Mouse (Mus musculus): ENCODE measurements at regions not wholly inside any gene's neighbourhood (a gene's known extent, or its start where the extent isn't known, plus 50 kb on each side); places are given as distances from the start of the nearest gene placed in this dataset.

DNA sequence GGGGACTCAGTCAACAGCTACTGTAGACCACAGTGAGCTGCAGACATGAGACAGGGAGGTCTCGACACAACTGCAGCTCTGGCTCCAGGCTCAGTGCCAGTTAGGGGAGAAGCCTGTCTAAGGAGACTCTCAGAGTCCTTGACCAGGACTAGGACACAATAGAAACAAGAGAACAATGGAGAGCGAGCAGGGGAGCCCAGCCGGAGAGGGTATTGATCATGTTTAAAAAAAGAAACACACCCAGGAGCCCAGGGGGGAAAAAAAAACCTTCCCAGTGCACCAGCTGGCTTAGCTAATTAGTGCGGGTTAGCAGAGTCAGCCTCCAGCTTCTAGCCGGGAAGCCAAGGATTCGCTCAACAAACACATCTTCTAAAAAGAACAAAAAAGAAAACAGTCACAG is 78.4 kb downstream of the Gm4791 start:
- peak overlapping the region; percentile 39; the same call in 1 of the 2 replicates for H3K27ac ChIP-seq (ENCODE audit: low read depth, low read length)

GRCm38 (mm10) chr9:47077416-47077815 is 78.9 kb downstream of the Gm4791 start:
- no peak for DNase-seq (ENCODE audit: low spot score)
- no peaks in the 10 kb centered on the region for H3K36me3 ChIP-seq (ENCODE audit: control insufficient read depth, insufficient read depth, low read length)
- no peaks in the 10 kb centered on the region for H3K9me3 ChIP-seq (ENCODE audit: control insufficient read depth, low read length)
- peak overlapping the region; percentile 39; the same call in 1 of the 2 replicates for H3K27ac ChIP-seq (ENCODE audit: low read depth, low read length)
- no peaks in the 10 kb centered on the region; the same call in 1 of the 2 replicates for H3K4me1 ChIP-seq (replicated peaks; ENCODE audit: control insufficient read depth, insufficient read depth, low read length)
- H3K9ac ChIP-seq (ENCODE audit: low read depth, low read length) = no peak overlapping the region
- 30% methylated on average over 2 of the region's 2 CpGs for WGBS
- no peak overlapping the region for H3K4me2 ChIP-seq (replicated peaks; ENCODE audit: low read depth, low read length)
- H3K4me3 ChIP-seq (ENCODE audit: low read depth, low read length) = no peak overlapping the region
- no peaks in the 10 kb centered on the region for H3K27me3 ChIP-seq (ENCODE audit: control insufficient read depth, insufficient read depth, low read length)
- no peak for ATAC-seq (ENCODE audit: low FRiP score)

More for the DNA sequence above, 78.4 kb downstream of the Gm4791 start:
- no peaks in the 10 kb centered on the region for H3K27me3 ChIP-seq (ENCODE audit: control insufficient read depth, insufficient read depth, low read length)
- ATAC-seq (ENCODE audit: low FRiP score) (no peak), DNase-seq (ENCODE audit: low spot score) (peak; percentile 39)
- 6% methylated on average over 6 of the region's 6 CpGs for WGBS
- H3K4me3 ChIP-seq (ENCODE audit: low read depth, low read length) = no peak overlapping the region
- H3K9ac ChIP-seq (ENCODE audit: low read depth, low read length) = no peak overlapping the region
- H3K4me1 ChIP-seq (replicated peaks; ENCODE audit: control insufficient read depth, insufficient read depth, low read length) = no peaks in the 10 kb centered on the region; the same call in 1 of the 2 replicates
- no peak overlapping the region for H3K4me2 ChIP-seq (replicated peaks; ENCODE audit: low read depth, low read length)
- no peaks in the 10 kb centered on the region for H3K9me3 ChIP-seq (ENCODE audit: control insufficient read depth, low read length)
- no peaks in the 10 kb centered on the region for H3K36me3 ChIP-seq (ENCODE audit: control insufficient read depth, insufficient read depth, low read length)

DNA sequence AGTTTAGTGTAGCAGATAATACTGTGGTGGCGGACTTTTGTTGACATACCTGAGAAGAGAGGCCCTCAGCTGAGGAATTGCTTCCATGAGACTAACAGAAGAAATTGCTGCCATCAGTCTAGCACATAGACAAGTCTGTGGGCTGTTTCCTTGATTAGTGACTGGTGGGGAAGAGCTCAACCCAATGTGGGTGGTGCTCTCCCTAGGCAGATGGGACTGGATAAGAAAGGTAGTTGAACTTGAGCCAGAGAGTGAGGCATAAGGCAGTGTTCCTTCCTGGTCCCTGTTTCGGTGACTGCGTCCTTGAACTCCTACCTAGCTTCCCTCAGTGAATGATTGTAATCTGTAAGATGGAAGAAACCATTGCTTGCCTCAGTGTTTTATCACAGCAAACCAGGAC is 79.4 kb downstream of the Gm4791 start:
- Histone ChIP-seq H3K4me1 (replicated peaks; ENCODE audit: control insufficient read depth, insufficient read depth, low read length) (no peaks in the 10 kb centered on the region; the same call in 1 of the 2 replicates), H3K27me3 (ENCODE audit: control insufficient read depth, insufficient read depth, low read length) (no peaks in the 10 kb centered on the region), H3K36me3 (ENCODE audit: control insufficient read depth, insufficient read depth, low read length) (no peaks in the 10 kb centered on the region), H3K27ac (ENCODE audit: low read depth, low read length) (no peak overlapping the region), H3K9me3 (ENCODE audit: control insufficient read depth, low read length) (no peaks in the 10 kb centered on the region), H3K4me2 (replicated peaks; ENCODE audit: low read depth, low read length) (no peak overlapping the region), H3K9ac (ENCODE audit: low read depth, low read length) (no peak overlapping the region), H3K4me3 (ENCODE audit: low read depth, low read length) (no peak overlapping the region)
- ATAC-seq (ENCODE audit: low FRiP score) = no peak
- WGBS = 93% methylated on average over 3 of the region's 3 CpGs
- no peak for DNase-seq (ENCODE audit: low spot score)

- Histone ChIP-seq H3K4me1 (replicated peaks; ENCODE audit: control insufficient read depth, insufficient read depth, low read length) (no peaks in the 10 kb centered on the region), H3K36me3 (ENCODE audit: control insufficient read depth, insufficient read depth, low read length) (no peaks in the 10 kb centered on the region), H3K9me3 (ENCODE audit: control insufficient read depth, low read length) (no peaks in the 10 kb centered on the region), H3K9ac (ENCODE audit: low read depth, low read length) (no peak overlapping the region), H3K27ac (ENCODE audit: low read depth, low read length) (no peak overlapping the region), H3K4me2 (replicated peaks; ENCODE audit: low read depth, low read length) (no peak overlapping the region), H3K4me3 (ENCODE audit: low read depth, low read length) (no peak overlapping the region), H3K27me3 (ENCODE audit: control insufficient read depth, insufficient read depth, low read length) (no peaks in the 10 kb centered on the region)
- 98% methylated on average over 6 of the region's 6 CpGs for WGBS
- ATAC-seq (ENCODE audit: low FRiP score) = no peak
- no peak for DNase-seq (ENCODE audit: low spot score)
These were observed 82.9 kb downstream of the Gm4791 start for GRCm38 (mm10) chr9:47081407-47081806.

GRCm38 (mm10) chr9:47091796-47092195 is 93.3 kb downstream of the Gm4791 start:
- H3K36me3 ChIP-seq (ENCODE audit: control insufficient read depth, insufficient read depth, low read length) = no peaks in the 10 kb centered on the region
- H3K9me3 ChIP-seq (ENCODE audit: control insufficient read depth, low read length) = no peaks in the 10 kb centered on the region
- H3K4me1 ChIP-seq (replicated peaks; ENCODE audit: control insufficient read depth, insufficient read depth, low read length) = no peaks in the 10 kb centered on the region
- H3K27ac ChIP-seq (ENCODE audit: low read depth, low read length) = no peak overlapping the region
- H3K4me2 ChIP-seq (replicated peaks; ENCODE audit: low read depth, low read length) = no peak overlapping the region
- no peak overlapping the region for H3K4me3 ChIP-seq (ENCODE audit: low read depth, low read length)
- no peaks in the 10 kb centered on the region for H3K27me3 ChIP-seq (ENCODE audit: control insufficient read depth, insufficient read depth, low read length)
- no peak overlapping the region for H3K9ac ChIP-seq (ENCODE audit: low read depth, low read length)
- no peak for ATAC-seq (ENCODE audit: low FRiP score)
- no peak for DNase-seq (ENCODE audit: low spot score)
- WGBS = 68% methylated on average over 10 of the region's 10 CpGs

GRCm38 (mm10) chr9:47095656-47096055 is 97.1 kb downstream of the Gm4791 start:
- H3K4me1 ChIP-seq (replicated peaks; ENCODE audit: control insufficient read depth, insufficient read depth, low read length) = no peaks in the 10 kb centered on the region
- no peak overlapping the region for H3K4me2 ChIP-seq (replicated peaks; ENCODE audit: low read depth, low read length)
- no peak for ATAC-seq (ENCODE audit: low FRiP score)
- WGBS = 89% methylated on average over 4 of the region's 4 CpGs
- H3K9ac ChIP-seq (ENCODE audit: low read depth, low read length) = no peak overlapping the region
- no peaks in the 10 kb centered on the region for H3K27me3 ChIP-seq (ENCODE audit: control insufficient read depth, insufficient read depth, low read length)
- no peaks in the 10 kb centered on the region for H3K9me3 ChIP-seq (ENCODE audit: control insufficient read depth, low read length)
- H3K4me3 ChIP-seq (ENCODE audit: low read depth, low read length) = no peak overlapping the region
- no peaks in the 10 kb centered on the region for H3K36me3 ChIP-seq (ENCODE audit: control insufficient read depth, insufficient read depth, low read length)
- DNase-seq (ENCODE audit: low spot score) = no peak
- H3K27ac ChIP-seq (ENCODE audit: low read depth, low read length) = no peak overlapping the region

- Histone ChIP-seq H3K9ac (ENCODE audit: low read depth, low read length) (no peak overlapping the region), H3K36me3 (ENCODE audit: control insufficient read depth, insufficient read depth, low read length) (no peaks in the 10 kb centered on the region), H3K4me2 (replicated peaks; ENCODE audit: low read depth, low read length) (no peak overlapping the region), H3K4me1 (replicated peaks; ENCODE audit: control insufficient read depth, insufficient read depth, low read length) (no peaks in the 10 kb centered on the region), H3K27me3 (ENCODE audit: control insufficient read depth, insufficient read depth, low read length) (no peaks in the 10 kb centered on the region), H3K4me3 (ENCODE audit: low read depth, low read length) (no peak overlapping the region), H3K27ac (ENCODE audit: low read depth, low read length) (no peak overlapping the region), H3K9me3 (ENCODE audit: control insufficient read depth, low read length) (no peaks in the 10 kb centered on the region)
- ATAC-seq (ENCODE audit: low FRiP score) (no peak), DNase-seq (ENCODE audit: low spot score) (no peak)
- WGBS = 75% methylated on average over 3 of the region's 3 CpGs
These were observed 104.8 kb downstream of the Gm4791 start for GRCm38 (mm10) chr9:47103316-47103715.

DNA sequence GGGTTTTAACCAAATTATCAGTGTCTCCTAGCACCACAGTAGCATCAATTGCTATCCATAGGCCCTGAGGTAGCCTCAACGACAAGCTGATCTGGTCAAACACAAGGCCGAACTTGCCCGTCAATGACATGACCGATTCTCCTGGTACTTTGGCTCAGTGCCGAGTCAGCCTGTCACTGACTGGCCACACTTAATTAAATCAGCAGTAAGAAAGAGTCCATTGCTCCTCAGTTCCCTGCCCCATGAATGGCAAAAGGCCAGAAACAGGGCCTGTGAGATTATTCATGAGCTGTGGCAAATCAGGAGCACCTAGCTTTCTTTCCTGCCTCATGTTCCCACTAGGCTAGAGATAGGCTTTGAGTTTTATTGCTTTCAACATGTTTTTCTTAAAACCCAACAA is 105.4 kb downstream of the Gm4791 start:
- DNase-seq (ENCODE audit: low spot score) (no peak), ATAC-seq (ENCODE audit: low FRiP score) (no peak)
- H3K4me1 ChIP-seq (replicated peaks; ENCODE audit: control insufficient read depth, insufficient read depth, low read length) = no peaks in the 10 kb centered on the region
- no peak overlapping the region for H3K9ac ChIP-seq (ENCODE audit: low read depth, low read length)
- no peaks in the 10 kb centered on the region for H3K9me3 ChIP-seq (ENCODE audit: control insufficient read depth, low read length)
- H3K27ac ChIP-seq (ENCODE audit: low read depth, low read length) = no peak overlapping the region
- no peaks in the 10 kb centered on the region for H3K27me3 ChIP-seq (ENCODE audit: control insufficient read depth, insufficient read depth, low read length)
- H3K4me2 ChIP-seq (replicated peaks; ENCODE audit: low read depth, low read length) = no peak overlapping the region
- H3K36me3 ChIP-seq (ENCODE audit: control insufficient read depth, insufficient read depth, low read length) = no peaks in the 10 kb centered on the region
- H3K4me3 ChIP-seq (ENCODE audit: low read depth, low read length) = no peak overlapping the region
- 88% methylated on average over 5 of the region's 5 CpGs for WGBS

GRCm38 (mm10) chr9:47108096-47108495 is 109.6 kb downstream of the Gm4791 start:
- Histone ChIP-seq H3K4me3 (ENCODE audit: low read depth, low read length) (no peak overlapping the region), H3K4me1 (replicated peaks; ENCODE audit: control insufficient read depth, insufficient read depth, low read length) (no peaks in the 10 kb centered on the region), H3K27ac (ENCODE audit: low read depth, low read length) (no peak overlapping the region), H3K27me3 (ENCODE audit: control insufficient read depth, insufficient read depth, low read length) (no peaks in the 10 kb centered on the region), H3K36me3 (ENCODE audit: control insufficient read depth, insufficient read depth, low read length) (no peaks in the 10 kb centered on the region), H3K9ac (ENCODE audit: low read depth, low read length) (no peak overlapping the region), H3K9me3 (ENCODE audit: control insufficient read depth, low read length) (no peaks in the 10 kb centered on the region), H3K4me2 (replicated peaks; ENCODE audit: low read depth, low read length) (no peak overlapping the region)
- ATAC-seq (ENCODE audit: low FRiP score) (no peak), DNase-seq (ENCODE audit: low spot score) (no peak)
- WGBS = 64% methylated on average over 5 of the region's 5 CpGs

All from hindbrain, embryonic 11.5 days (tissue).